Mouse (Mus musculus) hindbrain, postnatal 0 days (tissue): ENCODE data around the gene Clec4a3. TPM values are rescaled to one million over a fixed set of nuclear protein-coding genes. Genes with fewer than 3 reads are reported as not detected.

Experiments used
- ATAC-seq: fragments of 200-750 bp; cut with Nextera tagmentation; 2 replicates; pipeline ENCODE4 v1.8.0; 2017; ENCODE audit warnings: mild to moderate bottlenecking, moderate TSS enrichment, moderate library complexity
- DNase-seq: peaks from one replicate; pipeline ENCODE4 v3.0.0-alpha.2; 2015; ENCODE audit warnings: low spot score
- H3K27ac ChIP-seq: fragments of 300-500 bp; sonication (generic); 2 replicates; pipeline ENCODE4 v1.5.1; 2014; ENCODE audit warnings: mild to moderate bottlenecking
- H3K27me3 ChIP-seq: fragments of 300-500 bp; sonication (generic); 2 replicates; pipeline ENCODE4 v1.6.1; 2014; ENCODE audit warnings: low read length, mixed read lengths; ENCODE audit not compliant: insufficient read depth
- H3K36me3 ChIP-seq: fragments of 300-500 bp; sonication (generic); 2 replicates; pipeline ENCODE4 v1.6.1; 2014; ENCODE audit warnings: low read length, mixed read lengths; ENCODE audit not compliant: insufficient read depth
- H3K4me1 ChIP-seq: fragments of 300-500 bp; sonication (generic); 2 replicates; pipeline ENCODE4 v1.6.1; 2014; ENCODE audit warnings: antibody characterized with exemption, low read length, mixed read lengths; ENCODE audit not compliant: insufficient read depth
- H3K4me2 ChIP-seq: fragments of 300-500 bp; sonication (generic); 2 replicates; pipeline ENCODE4 v1.6.1; 2014; ENCODE audit warnings: low read depth, mild to moderate bottlenecking, low read length, moderate library complexity, mixed read lengths
- H3K4me3 ChIP-seq: fragments of 300-500 bp; sonication (generic); 2 replicates; pipeline ENCODE4 v1.5.1; 2014; ENCODE audit warnings: low read length
- H3K9ac ChIP-seq: fragments of 300-500 bp; sonication (generic); replicated peaks from 2 replicates; pipeline ENCODE4 v1.6.1; 2014; ENCODE audit warnings: mild to moderate bottlenecking, low read length, moderate library complexity, mixed read lengths
- H3K9me3 ChIP-seq: fragments of 300-500 bp; sonication (generic); 2 replicates; pipeline ENCODE4 v1.6.1; 2016; ENCODE audit warnings: low read length, mixed read lengths
- CTCF ChIP-seq: IDR thresholded peaks from 2 replicates; pipeline ENCODE4 v1.5.1; 2016; ENCODE audit warnings: antibody characterized with exemption, control low read depth, low read depth
- WGBS: fragments of 180-500 bp; shearing (Covaris S2); extraction: QIAGEN DNeasy Blood & Tissue Kit; methylation state at CpG from one replicate; pipeline ENCODE4 v1.1.7; 2014; 5-methylcytosine and 5-hydroxymethylcytosine counted together
- polyA plus RNA-seq: library from polyadenylated mRNA; unstranded; fragments of >200 nt; fragmentation: Nextera tagmentation; extraction: Ambion mirVana; gene quantifications from 2 replicates; pipeline ENCODE4 v1.2.1, GENCODE M21; 2015
- total RNA-seq: library from RNA; depleted of rRNA; stranded (reverse); fragments of >200 nt; gene quantifications from 2 replicates; pipeline ENCODE4 v1.2.3, GENCODE M21; 2014; rRNA removed

The Clec4a3 gene
- total RNA-seq (0.14 and 0.78 TPM in 2 replicates), polyA plus RNA-seq (1.5 and 1.7 TPM in 2 replicates)

DNA sequence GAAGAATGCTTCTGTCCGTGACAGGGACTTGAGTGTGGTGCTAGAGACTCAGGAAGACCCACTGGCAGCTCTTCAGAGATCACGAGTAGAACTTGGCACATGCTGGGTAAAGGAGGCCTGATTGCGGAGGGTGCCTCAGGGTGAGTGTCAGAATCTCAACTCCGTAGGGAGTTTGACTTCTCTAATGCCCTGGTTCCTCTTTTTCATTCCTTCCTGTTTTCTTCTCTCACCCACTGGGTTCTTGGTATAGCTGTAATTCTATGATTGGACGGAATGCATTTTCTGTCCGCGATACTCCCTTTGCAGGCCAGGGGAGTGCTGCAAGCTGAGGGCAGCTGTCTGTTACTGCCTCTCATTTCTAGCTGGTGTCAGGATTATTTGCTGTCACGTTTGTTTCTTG is at the start of gene Clec4a3:
Clec4a3 (plus strand) TSS at position 115 of the 400 bp plus-strand sequence.
- no peak within 1 kb of the TSS for H3K27ac ChIP-seq
- H3K27me3 ChIP-seq = no peaks in the 10 kb centered on the region
- no peak within 1 kb of the TSS for H3K4me3 ChIP-seq
- H3K36me3 ChIP-seq = no peaks in the 10 kb centered on the region
- WGBS = 82% methylated on average over 8 of the region's 8 CpGs
- H3K4me2 ChIP-seq = no peak within 1 kb of the TSS
- no peak within 1 kb of the TSS for H3K9ac ChIP-seq
- no peaks in the 10 kb centered on the region for H3K4me1 ChIP-seq
- no peak for TF ChIP-seq CTCF
- DNase-seq = no peak
- no peaks in the 10 kb centered on the region for H3K9me3 ChIP-seq
- ATAC-seq = no peak

DNA sequence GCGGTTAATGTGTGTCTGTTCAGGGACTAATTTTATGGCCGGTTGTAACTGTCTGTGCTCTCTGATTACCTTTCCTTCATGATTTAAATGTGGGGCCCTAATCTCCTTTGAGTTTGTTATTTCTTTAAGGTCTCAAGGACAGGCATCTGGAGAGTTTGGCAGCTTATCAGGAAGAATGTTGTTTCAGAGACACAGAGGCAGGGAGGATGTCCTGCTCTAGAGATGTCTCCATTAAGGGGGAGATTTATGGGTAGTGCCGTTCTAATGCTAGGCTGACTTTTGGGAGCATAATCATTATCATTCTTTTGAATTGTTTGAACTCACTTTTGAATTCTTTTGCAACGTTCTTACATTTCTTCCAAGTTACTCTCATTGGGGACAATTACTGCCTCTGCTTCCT is 32.4 kb upstream of the Clec4a3 start:
- no peaks in the 10 kb centered on the region for H3K4me1 ChIP-seq
- H3K9me3 ChIP-seq = no peaks in the 10 kb centered on the region
- TF ChIP-seq CTCF = no peak
- H3K9ac ChIP-seq = no peak overlapping the region
- no peak for DNase-seq
- 84% methylated on average over 4 of the region's 4 CpGs for WGBS
- H3K4me3 ChIP-seq = no peak overlapping the region
- H3K27me3 ChIP-seq = no peaks in the 10 kb centered on the region
- H3K4me2 ChIP-seq = no peak overlapping the region
- H3K36me3 ChIP-seq = no peaks in the 10 kb centered on the region
- no peak overlapping the region for H3K27ac ChIP-seq
- no peak for ATAC-seq

GRCm38 (mm10) chr6:122921451-122921850 is 30.9 kb upstream of the Clec4a3 start, which contains the start of gene Clec4a1:
Gene Clec4a1 (plus strand): TSS chr6:122921848.
- Histone ChIP-seq H3K27me3 (no peaks in the 10 kb centered on the region), H3K36me3 (no peaks in the 10 kb centered on the region), H3K9me3 (no peaks in the 10 kb centered on the region), H3K9ac (no peak within 1 kb of the TSS), H3K4me2 (no peak within 1 kb of the TSS), H3K4me1 (no peaks in the 10 kb centered on the region), H3K4me3 (no peak within 1 kb of the TSS), H3K27ac (no peak within 1 kb of the TSS)
- DNase-seq = no peak
- ATAC-seq = no peak
- TF ChIP-seq CTCF = no peak
- WGBS = 52% methylated on average over 4 of the region's 4 CpGs

GRCm38 (mm10) chr6:122934845-122935244 is 17.5 kb upstream of the Clec4a3 start:
- DNase-seq (no peak), ATAC-seq (no peak)
- no peak overlapping the region for H3K9ac ChIP-seq
- H3K4me3 ChIP-seq = no peak overlapping the region
- 91% methylated on average over 3 of the region's 3 CpGs for WGBS
- no peaks in the 10 kb centered on the region for H3K36me3 ChIP-seq
- no peaks in the 10 kb centered on the region for H3K4me1 ChIP-seq
- no peaks in the 10 kb centered on the region for H3K27me3 ChIP-seq
- H3K9me3 ChIP-seq = no peaks in the 10 kb centered on the region
- H3K27ac ChIP-seq = no peak overlapping the region
- no peak for TF ChIP-seq CTCF
- H3K4me2 ChIP-seq = no peak overlapping the region

- Histone ChIP-seq H3K4me2 (no peak overlapping the region), H3K9ac (no peak overlapping the region), H3K9me3 (no peaks in the 10 kb centered on the region), H3K27ac (no peak overlapping the region), H3K36me3 (no peaks in the 10 kb centered on the region), H3K27me3 (no peaks in the 10 kb centered on the region), H3K4me3 (no peak overlapping the region), H3K4me1 (no peaks in the 10 kb centered on the region)
- no peak for DNase-seq
- no peak for TF ChIP-seq CTCF
- ATAC-seq = no peak
- WGBS = 91% methylated on average over 5 of the region's 5 CpGs
These were observed 12.7 kb upstream of the Clec4a3 start for GRCm38 (mm10) chr6:122939618-122940017.

GRCm38 (mm10) chr6:122946760-122947159 is 5.6 kb upstream of the Clec4a3 start:
- WGBS = 82% methylated on average over 2 of the region's 2 CpGs
- Histone ChIP-seq H3K4me1 (no peaks in the 10 kb centered on the region), H3K4me2 (no peak overlapping the region), H3K9ac (no peak overlapping the region), H3K4me3 (no peak overlapping the region), H3K27ac (no peak overlapping the region), H3K27me3 (no peaks in the 10 kb centered on the region), H3K36me3 (no peaks in the 10 kb centered on the region), H3K9me3 (no peaks in the 10 kb centered on the region)
- ATAC-seq (no peak), DNase-seq (no peak)
- no peak for TF ChIP-seq CTCF

GRCm38 (mm10) chr6:122964562-122964961 is 12.2 kb downstream of the Clec4a3 start:
- H3K4me2 ChIP-seq = no peak overlapping the region
- DNase-seq (no peak), ATAC-seq (no peak)
- TF ChIP-seq CTCF = no peak
- H3K27me3 ChIP-seq = no peaks in the 10 kb centered on the region
- 84% methylated on average over 2 of the region's 2 CpGs for WGBS
- H3K9ac ChIP-seq = no peak overlapping the region
- no peaks in the 10 kb centered on the region for H3K4me1 ChIP-seq
- H3K27ac ChIP-seq = no peak overlapping the region
- no peak overlapping the region for H3K4me3 ChIP-seq
- H3K9me3 ChIP-seq = 0 out of 2 replicates have a peak, but pooled peaks cover 3% of the 10 kb centered on the region
- no peaks in the 10 kb centered on the region for H3K36me3 ChIP-seq
